ENCODE assay signal across 17 mouse cellular contexts in genomic region chr2:65987588-65987987, GRCm38 (mm10).
DNase-seq lines count a peak whose midpoint lies in the region; ATAC-seq and TF ChIP-seq lines count a peak whose summit lies in the region.
"Had no signal": no experiment of that assay in that cellular context is flagged by ENCODE, and none has a peak within 500 bp of the region (broad histone marks: within the 10 kb centered on the region; RNA-seq: fewer than 3 reads in every experiment).

No protein-coding gene starts in this region.

- no peak for TF ChIP-seq POLR2A in lung, adult 2 months (IDR thresholded peaks at IDR 0.05; ENCODE audit: borderline replicate concordance, extremely low read depth, low read depth, low read length)

- peak; percentile 72 for DNase-seq in kidney, postnatal 10 days
- peak; percentile 17 for DNase-seq in lung, adult 2 months
- no peak for DNase-seq in cerebellum, postnatal 36 days
- no peak for DNase-seq in adrenal gland, postnatal 10 days
- no peak for DNase-seq in layer of hippocampus, postnatal 14 days (ENCODE audit: low spot score in 2 of 2)
- DNase-seq: cerebellum, adult 8-10 months; right cerebral cortex, postnatal 25 days; thymus, adult 2 months had no signal

- H3K4me3 ChIP-seq in neural tube, embryonic 13.5 days: no peak overlapping the region
- no peak overlapping the region for H3K4me3 ChIP-seq in neural tube, embryonic 15.5 days (replicated peaks)
- no peak overlapping the region for H3K4me3 ChIP-seq in lung, adult 2 months (replicated peaks; ENCODE audit: extremely low read depth, low read depth, low read length)
- H3K4me3 ChIP-seq: heart, embryonic 15.5 days; hindbrain, embryonic 15.5 days; liver, embryonic 15.5 days; midbrain, embryonic 10.5 days; myocyte had no signal

- ATAC-seq in neural tube, embryonic 13.5 days (ENCODE audit: low read depth): no peak
- ATAC-seq in neural tube, embryonic 15.5 days (ENCODE audit: low FRiP score): no peak
- ATAC-seq: Patski had no signal

- H3K9me3 ChIP-seq in neural tube, embryonic 13.5 days: no peaks in the 10 kb centered on the region
- no peaks in the 10 kb centered on the region for H3K9me3 ChIP-seq in neural tube, embryonic 15.5 days (replicated peaks)
- H3K9me3 ChIP-seq: heart, embryonic 15.5 days; hindbrain, embryonic 15.5 days; liver, embryonic 15.5 days; midbrain, embryonic 10.5 days had no signal

- H3K27me3 ChIP-seq in neural tube, embryonic 13.5 days: no peaks in the 10 kb centered on the region
- no peaks in the 10 kb centered on the region for H3K27me3 ChIP-seq in neural tube, embryonic 15.5 days (replicated peaks)
- H3K27me3 ChIP-seq: CH12.LX; hindbrain, embryonic 15.5 days; liver, embryonic 15.5 days had no signal

- no peak for TF ChIP-seq CTCF in lung, adult 2 months (IDR thresholded peaks at IDR 0.05; ENCODE audit: insufficient read depth, low read length)

- peaks cover 39% of the 10 kb centered on the region for H3K4me1 ChIP-seq in neural tube, embryonic 13.5 days (replicated peaks)
- H3K4me1 ChIP-seq in neural tube, embryonic 15.5 days: peaks cover 8% of the 10 kb centered on the region
- no peaks in the 10 kb centered on the region; the same call in 1 of the 2 replicates for H3K4me1 ChIP-seq in lung, adult 2 months (ENCODE audit: control insufficient read depth, insufficient read depth, low read length)
- H3K4me1 ChIP-seq: heart, embryonic 15.5 days; liver, embryonic 15.5 days had no signal

- H3K36me3 ChIP-seq in neural tube, embryonic 13.5 days: no peaks in the 10 kb centered on the region
- H3K36me3 ChIP-seq in neural tube, embryonic 15.5 days: no peaks in the 10 kb centered on the region
- H3K36me3 ChIP-seq: heart, embryonic 15.5 days; hindbrain, embryonic 15.5 days; liver, embryonic 15.5 days; midbrain, embryonic 10.5 days had no signal

- H3K27ac ChIP-seq in neural tube, embryonic 13.5 days (replicated peaks): 0 out of 2 replicates have a peak overlapping the region, but pooled peaks have one; percentile 18
- no peak overlapping the region for H3K27ac ChIP-seq in neural tube, embryonic 15.5 days (replicated peaks)
- H3K27ac ChIP-seq: heart, embryonic 15.5 days; hindbrain, embryonic 15.5 days; liver, embryonic 15.5 days; midbrain, embryonic 10.5 days had no signal

- H3K4me2 ChIP-seq in neural tube, embryonic 13.5 days: no peak overlapping the region
- no peak overlapping the region for H3K4me2 ChIP-seq in neural tube, embryonic 15.5 days
- H3K4me2 ChIP-seq: heart, embryonic 15.5 days; hindbrain, embryonic 15.5 days; liver, embryonic 15.5 days had no signal

- WGBS in neural tube, embryonic 13.5 days: 82% methylated on average over 3 of the region's 3 CpGs
- 85% methylated on average over 3 of the region's 3 CpGs for WGBS in neural tube, embryonic 15.5 days
- 53% methylated on average over 3 of the region's 3 CpGs for WGBS in lung, adult 2 months

- H3K9ac ChIP-seq in neural tube, embryonic 13.5 days: no peak overlapping the region
- no peak overlapping the region for H3K9ac ChIP-seq in neural tube, embryonic 15.5 days (replicated peaks)
- H3K9ac ChIP-seq: heart, embryonic 15.5 days; hindbrain, embryonic 15.5 days; liver, embryonic 15.5 days had no signal

Comparison
In these comparisons a context has a peak if more than half of its experiments do, and no peak if none do; other contexts are left out.
1. DNase-seq: peak in kidney, postnatal 10 days (single experiment) and lung, adult 2 months (single experiment); none in cerebellum, postnatal 36 days (0 of 2), adrenal gland, postnatal 10 days (single experiment) and layer of hippocampus, postnatal 14 days (0 of 2).